Mouse (Mus musculus): ENCODE results near the gene Tmem268.

The Tmem268 gene

DNA sequence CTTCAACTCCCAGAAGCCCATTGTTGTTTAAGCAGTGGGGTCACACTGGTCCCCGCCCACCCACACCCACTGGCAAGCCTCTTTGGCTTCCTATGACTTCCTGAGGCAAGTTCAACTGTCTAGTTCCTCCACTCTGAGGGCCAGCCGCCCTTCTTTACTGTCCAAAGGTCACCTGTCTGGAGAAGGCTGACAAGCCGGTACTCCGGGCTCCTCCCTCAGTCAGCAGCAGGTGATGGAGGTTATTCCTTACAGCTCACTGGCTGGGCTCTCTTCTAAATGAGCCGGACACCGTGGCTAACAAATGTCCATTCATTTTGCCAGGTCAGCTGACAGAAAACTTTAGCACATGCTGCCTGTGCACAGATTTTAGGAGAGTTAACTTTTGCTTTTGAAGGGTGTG lies 42.2 kb downstream of the Tmem268 start:
- no peak for DNase-seq (ENCODE audit: low read depth)

DNA sequence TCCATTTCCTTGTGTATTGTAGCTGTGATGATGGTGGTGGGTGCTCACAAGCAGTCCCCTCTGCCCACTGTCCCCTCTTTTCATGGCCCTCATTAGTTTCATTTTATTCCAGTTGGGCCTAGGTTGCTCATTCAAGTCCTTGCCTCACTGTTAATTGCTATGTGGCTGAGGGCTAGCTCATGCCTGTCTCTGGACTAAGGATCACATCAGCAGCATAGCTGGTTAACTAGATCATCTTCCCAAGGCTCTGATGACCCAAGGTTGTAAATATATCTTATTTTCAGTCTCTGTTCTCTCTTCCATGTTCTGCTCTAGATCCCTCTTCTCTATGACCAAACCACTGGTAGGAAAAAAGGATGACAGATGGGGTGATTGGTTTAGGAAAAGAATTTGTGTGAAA lies 42.7 kb downstream of the Tmem268 start:
- no peak for DNase-seq (ENCODE audit: low read depth)

DNA sequence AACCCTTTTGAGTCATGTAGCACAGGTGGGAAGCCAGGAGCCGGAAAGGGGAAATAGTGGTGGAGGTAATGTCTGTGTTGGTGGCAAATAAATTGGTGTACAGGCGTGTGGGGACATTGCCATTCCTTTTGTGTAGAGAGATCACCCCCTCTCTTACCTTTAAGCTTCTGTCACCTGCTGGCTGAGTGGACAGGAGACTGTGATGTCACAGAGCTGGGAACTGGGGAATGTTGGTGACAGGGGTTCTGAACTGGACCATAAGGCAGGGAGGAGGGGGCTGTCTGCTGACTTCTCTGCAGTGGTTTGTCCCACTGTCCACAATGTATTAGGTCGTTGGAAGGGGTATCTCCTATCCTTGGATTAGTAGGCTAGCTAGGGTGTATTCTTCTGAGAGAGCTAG lies 46.4 kb downstream of the Tmem268 start, which contains the start of gene Gm11213:
Gm11213 (minus strand) TSS at position 317 of the 400 bp plus-strand sequence.
- DNase-seq (ENCODE audit: low read depth): no peak

DNA sequence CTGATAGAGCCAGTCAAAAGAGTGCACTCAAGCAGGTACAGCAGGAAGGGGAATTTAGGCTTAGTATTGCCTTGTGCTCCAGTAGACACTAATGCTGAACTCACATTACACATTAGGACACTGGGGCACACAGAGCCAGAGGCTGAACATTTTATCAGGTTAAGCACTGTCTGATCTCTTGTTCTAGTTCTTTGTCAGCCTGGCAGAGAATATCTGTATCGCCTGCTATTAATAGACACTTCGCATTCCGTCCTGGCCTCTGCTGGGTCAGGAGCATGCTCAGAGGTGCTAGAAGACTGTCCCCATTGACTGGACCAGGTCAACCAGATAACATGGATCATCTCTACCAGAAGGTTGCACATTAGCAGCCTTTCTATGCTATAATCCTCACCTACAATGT lies 47.0 kb downstream of the Tmem268 start:
- no peak for DNase-seq (ENCODE audit: low read depth)

DNA sequence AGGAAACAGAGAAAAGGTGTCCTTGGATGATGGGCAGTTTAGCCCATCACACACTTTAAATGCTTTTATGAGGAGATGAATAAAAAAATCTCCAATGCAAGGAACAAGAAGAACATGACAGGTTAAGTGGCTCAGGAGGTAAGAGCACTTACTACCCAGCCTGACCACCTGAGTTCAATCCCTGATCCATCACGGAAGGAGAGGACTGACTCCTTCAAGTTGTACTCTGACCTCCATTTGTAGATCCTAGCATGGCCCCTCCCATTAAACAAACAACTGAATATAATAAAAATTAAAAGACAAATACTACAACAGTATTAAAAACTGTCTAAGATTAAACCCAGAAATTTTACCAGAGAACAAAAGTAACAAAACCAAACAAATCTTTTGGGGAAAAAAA lies 47.4 kb downstream of the Tmem268 start:
- no peak for DNase-seq (ENCODE audit: low read depth)

DNA sequence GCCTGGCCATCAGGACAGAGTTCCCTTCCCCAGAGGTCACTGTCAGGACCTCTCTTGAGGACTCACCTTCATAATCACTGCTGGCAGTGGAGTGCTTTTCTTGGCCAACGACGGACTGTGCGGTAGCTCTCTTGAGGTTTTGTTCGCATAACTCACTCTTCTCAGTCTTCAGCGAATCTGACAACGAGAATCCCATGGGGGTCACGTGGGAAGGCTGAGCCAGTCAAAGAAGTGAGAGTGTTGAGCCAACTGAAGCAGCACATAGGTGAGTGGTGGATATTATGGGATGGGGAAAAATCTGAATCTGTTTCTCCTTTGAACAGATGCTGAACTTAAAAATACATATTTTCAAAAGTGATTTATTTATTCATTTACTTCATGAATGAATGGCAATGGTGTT lies 49.8 kb downstream of the Tmem268 start:
- DNase-seq (ENCODE audit: low read depth): no peak

DNA sequence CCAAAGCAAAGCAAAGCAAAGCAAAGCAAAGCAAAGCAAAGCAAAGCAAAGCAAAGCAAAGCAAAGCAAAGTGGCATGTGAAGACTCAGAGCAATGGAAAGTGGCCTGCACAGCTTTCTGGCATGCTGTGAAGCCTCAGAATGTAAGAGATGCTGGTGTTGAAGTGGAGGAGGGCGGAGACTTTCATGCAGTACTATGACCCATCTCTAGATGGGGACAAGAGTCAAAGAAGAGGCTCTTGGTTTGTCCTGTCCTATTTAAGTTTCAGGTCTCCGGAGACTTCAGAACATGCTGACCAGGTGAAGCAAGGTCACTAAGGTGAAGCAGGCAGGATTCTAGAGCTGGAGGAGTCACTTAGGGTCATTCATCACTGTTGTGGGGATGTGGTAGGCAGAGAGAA lies 63.3 kb downstream of the Tmem268 start:
- DNase-seq (ENCODE audit: low read depth): no peak

DNA sequence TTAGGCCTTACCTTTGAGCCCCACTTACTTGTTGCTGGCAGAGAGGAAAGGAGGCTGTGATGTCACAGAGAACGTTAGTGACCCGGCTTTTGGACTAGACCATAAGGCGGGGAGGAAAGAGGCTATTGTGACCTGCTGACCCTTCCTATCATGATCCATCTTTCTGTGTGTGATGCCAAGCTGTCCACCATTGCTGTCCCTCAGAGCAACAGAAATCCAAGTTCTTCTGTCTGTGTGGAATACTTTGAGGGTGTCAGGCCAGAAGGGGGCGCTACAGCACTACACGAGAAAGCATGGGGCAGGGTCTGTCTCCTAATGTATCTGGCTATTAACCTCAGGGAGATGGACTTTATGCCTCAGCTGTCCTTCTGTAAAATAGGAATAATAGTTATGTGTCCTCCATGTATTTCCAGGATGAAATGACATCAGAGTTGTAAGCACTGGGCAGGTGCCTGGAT lies 63.8 kb downstream of the Tmem268 start, which contains the start of gene Tex48:
Tex48 (minus strand) TSS at position 51 of the 458 bp plus-strand sequence.
- DNase-seq (ENCODE audit: low read depth): peak; percentile 16

DNA sequence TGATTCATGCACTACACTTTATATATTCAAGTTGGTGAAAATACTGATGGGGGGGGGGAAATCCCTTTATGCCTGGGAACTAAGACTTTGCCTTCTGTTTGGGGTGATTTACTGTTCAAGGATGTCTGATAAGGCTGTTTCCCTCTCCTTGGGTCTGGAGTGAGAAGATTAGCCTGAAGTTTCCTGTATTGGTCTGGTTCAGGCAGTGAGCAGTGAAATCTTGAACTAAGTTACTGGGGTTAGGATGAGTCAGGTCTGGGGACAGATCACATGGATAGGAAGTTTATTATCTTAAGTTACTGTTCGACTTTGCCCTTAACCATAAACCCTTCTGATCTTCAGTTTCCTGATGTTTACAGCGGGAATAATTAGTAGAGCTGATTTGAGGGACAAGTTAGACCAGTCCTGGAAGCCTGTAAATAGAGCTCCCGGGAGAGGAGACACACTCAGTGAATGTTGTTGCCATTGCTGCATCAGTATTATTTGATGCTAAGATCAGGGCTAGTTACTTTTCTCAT lies 67.0 kb downstream of the Tmem268 start:
- DNase-seq (ENCODE audit: low read depth): peak; percentile 6

DNA sequence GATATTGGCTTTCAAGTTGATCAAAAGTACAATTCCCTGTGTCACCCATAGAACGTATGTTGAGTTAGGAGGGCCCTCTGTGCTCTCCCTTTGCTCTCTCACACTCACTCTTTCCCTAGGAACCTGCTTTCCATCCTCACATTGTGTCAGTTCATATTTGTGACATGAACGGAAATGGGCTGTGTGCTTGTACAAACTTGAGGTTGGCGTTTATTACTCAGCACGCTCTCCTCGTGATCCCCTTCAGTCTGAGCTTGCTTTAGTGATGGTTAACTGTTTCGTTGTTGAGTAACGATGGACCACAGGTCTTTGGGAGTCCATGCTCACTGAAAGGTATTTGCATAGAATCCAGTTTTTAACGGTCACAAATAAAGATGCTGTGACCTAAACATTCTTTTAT lies 68.5 kb downstream of the Tmem268 start:
- no peak for DNase-seq (ENCODE audit: low read depth)

DNA sequence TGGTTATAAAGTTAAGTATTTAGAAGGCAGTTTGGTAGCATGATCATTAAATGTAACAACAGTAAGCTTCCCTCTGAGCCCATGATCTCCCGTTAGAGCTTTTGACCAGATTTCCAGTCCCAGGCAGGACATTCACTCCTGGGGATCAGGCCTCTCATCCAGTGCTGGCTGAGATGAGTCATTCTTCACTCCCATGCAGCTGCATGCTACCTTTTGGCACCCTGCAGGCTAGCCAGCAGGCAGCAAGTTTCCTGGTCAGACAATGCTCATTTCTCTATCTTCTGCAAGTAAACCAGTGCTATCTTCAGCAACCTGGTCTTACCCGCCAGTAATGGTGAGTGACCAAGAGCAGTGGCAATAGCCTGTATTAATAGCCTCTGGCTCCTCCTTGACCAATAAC lies 74.6 kb downstream of the Tmem268 start:
- DNase-seq (ENCODE audit: low read depth): no peak

Data from c-Kit-positive CD71-negative TER-119-negative erythroid progenitor cells, embryonic 14.5 days (primary cell).